8 mouse cellular contexts compared by ENCODE assay signal in genomic region chr5:147186001-147186431, GRCm38 (mm10). TPM values are rescaled to one million over a fixed set of nuclear protein-coding genes. Genes with fewer than 3 reads are reported as not detected.
A peak's percentile ranks its signal among the peaks of the same experiment; 100 is the strongest.
DNase-seq lines count a peak whose midpoint lies in the region; ATAC-seq lines count a peak whose summit lies in the region.

No protein-coding gene starts in this region.

- peak overlapping the region; percentile 63 for H3K4me2 ChIP-seq in heart, embryonic 13.5 days
- peak overlapping the region; percentile 17; the same call in 1 of the 2 replicates for H3K4me2 ChIP-seq in limb, embryonic 11.5 days (ENCODE audit: low read depth, severe bottlenecking)
- peak overlapping the region; percentile 64 for H3K4me2 ChIP-seq in midbrain, embryonic 14.5 days (ENCODE audit: low read length)

- H3K27me3 ChIP-seq in heart, embryonic 13.5 days (replicated peaks): peaks cover 92% of the 10 kb centered on the region
- peaks cover 61% of the 10 kb centered on the region for H3K27me3 ChIP-seq in limb, embryonic 11.5 days (ENCODE audit: control insufficient read depth, insufficient read depth, low read length)
- peaks cover 57% of the 10 kb centered on the region for H3K27me3 ChIP-seq in midbrain, embryonic 14.5 days (ENCODE audit: control insufficient read depth, insufficient read depth, low read length)

- peaks cover 25% of the 10 kb centered on the region for H3K4me1 ChIP-seq in heart, embryonic 13.5 days
- H3K4me1 ChIP-seq in limb, embryonic 11.5 days (ENCODE audit: control insufficient read depth, insufficient read depth, low read length): peaks cover 4% of the 10 kb centered on the region
- peaks cover 22% of the 10 kb centered on the region; the same call in 1 of the 2 replicates for H3K4me1 ChIP-seq in midbrain, embryonic 14.5 days (ENCODE audit: control insufficient read depth, insufficient read depth, low read length)

- H3K9ac ChIP-seq in heart, embryonic 13.5 days: no peak overlapping the region
- no peak overlapping the region for H3K9ac ChIP-seq in limb, embryonic 11.5 days (ENCODE audit: low read length)
- no peak overlapping the region for H3K9ac ChIP-seq in midbrain, embryonic 14.5 days (replicated peaks; ENCODE audit: low read length)

- DNase-seq in spleen, adult 18-20 months: peak; percentile 14 to 31
- no peak for DNase-seq in spleen, adult 12 weeks (ENCODE audit: low spot score)
- DNase-seq in cerebellum, adult 9-11 months: peak; percentile 31
- peak; percentile 52 for DNase-seq in limb, embryonic 11.5 days (ENCODE audit: low spot score)
- peak; percentile 73 for DNase-seq in midbrain, embryonic 14.5 days
- DNase-seq in frontal cortex, adult 2 months (ENCODE audit: extremely low spot score in 1 of 2, low spot score in 1 of 2): no peak

- no peak for ATAC-seq in heart, embryonic 13.5 days (ENCODE audit: extremely low read depth, insufficient number of reproducible peaks, low FRiP score, low TSS enrichment)
- ATAC-seq in limb, embryonic 11.5 days (ENCODE audit: insufficient number of reproducible peaks, low FRiP score, low TSS enrichment, low read depth): peak; percentile 15; the same call in 1 of the 2 replicates
- ATAC-seq in midbrain, embryonic 14.5 days (ENCODE audit: low FRiP score, low TSS enrichment): no peak
- no peak for ATAC-seq in erythroblast, adult 5-6 weeks (replicated peaks; ENCODE audit: low FRiP score, poor library complexity, severe bottlenecking)

- peak overlapping the region; percentile 39 for H3K4me3 ChIP-seq in heart, embryonic 13.5 days
- peak overlapping the region; percentile 5; the same call in 1 of the 2 replicates for H3K4me3 ChIP-seq in limb, embryonic 11.5 days (ENCODE audit: low read depth, low read length)
- H3K4me3 ChIP-seq in midbrain, embryonic 14.5 days (replicated peaks; ENCODE audit: low read depth, low read length): peak overlapping the region; percentile 20

- under 1% methylated on average over 26 of the region's 26 CpGs for WGBS in heart, embryonic 13.5 days
- under 1% methylated on average over 26 of the region's 26 CpGs for WGBS in limb, embryonic 11.5 days
- WGBS in midbrain, embryonic 14.5 days: under 1% methylated on average over 26 of the region's 26 CpGs

- peaks cover 15% of the 10 kb centered on the region for H3K9me3 ChIP-seq in heart, embryonic 13.5 days
- peaks cover 3% of the 10 kb centered on the region; the same call in 1 of the 2 replicates for H3K9me3 ChIP-seq in limb, embryonic 11.5 days (ENCODE audit: control insufficient read depth, low read length)
- peaks cover 5% of the 10 kb centered on the region for H3K9me3 ChIP-seq in midbrain, embryonic 14.5 days (ENCODE audit: control insufficient read depth, low read length)

- no peak overlapping the region for H3K27ac ChIP-seq in heart, embryonic 13.5 days (replicated peaks)
- H3K27ac ChIP-seq in limb, embryonic 11.5 days (replicated peaks; ENCODE audit: low read depth, low read length): no peak overlapping the region
- no peak overlapping the region for H3K27ac ChIP-seq in midbrain, embryonic 14.5 days (replicated peaks; ENCODE audit: low read depth, low read length)

- no peaks in the 10 kb centered on the region for H3K36me3 ChIP-seq in heart, embryonic 13.5 days
- H3K36me3 ChIP-seq in limb, embryonic 11.5 days (ENCODE audit: control insufficient read depth, insufficient read depth, low read length): no peaks in the 10 kb centered on the region
- H3K36me3 ChIP-seq in midbrain, embryonic 14.5 days (ENCODE audit: control insufficient read depth, insufficient read depth, low read length): no peaks in the 10 kb centered on the region

RNA-seq across cellular contexts. Expression of gene Gsx1, which starts 2.5 kb away (rescaled TPM):
- not detected in 2 replicates for polyA plus RNA-seq in heart, embryonic 13.5 days (2015; fragmentation: Nextera tagmentation; extraction: Ambion mirVana)
- not detected in 2 replicates for polyA plus RNA-seq in limb, embryonic 11.5 days (2014; fragmentation: Nextera tagmentation; extraction: Ambion mirVana)
- polyA plus RNA-seq in midbrain, embryonic 14.5 days (2014; fragmentation: Nextera tagmentation; extraction: Ambion mirVana): 5.7 and 8.6 TPM in 2 replicates
- 0.74 and 0.86 TPM in 2 replicates for polyA plus RNA-seq in frontal cortex, adult 2 months (2012; rRNA removed)
- not detected in 2 replicates for total RNA-seq in erythroblast, adult 5-6 weeks (2015; ENCODE audit: low replicate concordance)
- not detected in 2 replicates for total RNA-seq in erythroblast, adult 5-6 weeks (2017; ENCODE audit: low replicate concordance)

Comparison
In these comparisons a context has a peak if more than half of its experiments do, and no peak if none do; other contexts are left out.
1. DNase-seq: peak in spleen, adult 18-20 months (2 of 2), cerebellum, adult 9-11 months (single experiment), limb, embryonic 11.5 days (single experiment) and midbrain, embryonic 14.5 days (single experiment); none in spleen, adult 12 weeks (single experiment) and frontal cortex, adult 2 months (0 of 2).
2. Peak in every context shown above with its lines, with median percentiles within 50 percentile points of each other: H3K4me2 ChIP-seq and H3K4me3 ChIP-seq.